Comparison of ENCODE assay signal across 8 mouse cellular contexts in the genomic region with DNA sequence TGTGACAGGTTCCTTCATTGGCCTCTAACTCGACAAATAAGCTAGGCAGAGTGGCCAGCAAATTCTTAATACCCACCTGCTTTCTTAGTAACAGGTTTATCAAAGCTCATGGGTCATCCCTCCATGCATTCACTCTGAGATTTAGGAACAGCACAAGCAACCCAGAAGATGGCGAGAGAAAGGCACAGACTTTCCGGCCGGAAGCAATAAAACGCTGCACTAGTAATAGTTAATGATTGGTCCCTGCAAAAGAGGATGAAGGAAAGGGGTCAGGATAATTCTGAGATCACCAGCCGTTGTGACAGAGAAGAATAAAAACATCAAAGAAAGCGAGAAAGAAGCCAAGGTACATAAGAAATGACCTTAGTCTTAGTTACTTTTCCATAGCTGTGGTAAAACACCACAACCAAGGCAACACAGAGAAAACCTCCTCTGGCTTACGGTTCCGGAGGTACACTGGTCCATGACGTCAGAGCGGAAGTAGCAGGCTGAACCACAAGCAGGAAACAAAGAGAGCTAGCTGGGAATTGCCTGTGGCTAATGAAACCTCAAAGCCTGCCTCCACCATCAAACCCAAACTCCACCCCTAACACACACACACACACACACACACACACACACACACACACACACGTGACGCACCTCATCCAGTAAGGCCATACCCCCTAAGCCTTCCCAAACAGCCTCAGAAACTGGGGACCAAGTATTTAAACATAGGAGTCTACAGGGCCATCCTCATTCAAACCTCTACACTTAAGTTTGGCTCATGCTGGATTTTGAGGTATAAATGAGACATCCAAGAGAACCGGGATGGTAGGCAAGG.
DNase-seq lines count a peak whose midpoint lies in the region; ATAC-seq and TF ChIP-seq lines count a peak whose summit lies in the region.

No protein-coding gene starts in this region.

- H3K27me3 ChIP-seq in midbrain, embryonic 16.5 days (ENCODE audit: control insufficient read depth, insufficient read depth, low read depth, low read length) = no peaks in the 10 kb centered on the region
- no peaks in the 10 kb centered on the region for H3K27me3 ChIP-seq in midbrain, embryonic 10.5 days (ENCODE audit: low read depth, poor library complexity, severe bottlenecking)
- no peaks in the 10 kb centered on the region for H3K27me3 ChIP-seq in kidney, embryonic 15.5 days

- TF ChIP-seq CTCF in layer of hippocampus, adult 2 months (conservative IDR thresholded peaks at IDR 0.05) = no peak

- peaks cover 75% of the 10 kb centered on the region for H3K79me2 ChIP-seq in macrophage (ENCODE audit: inconsistent target)

- WGBS in midbrain, embryonic 16.5 days = 76% methylated on average over 14 of the region's 14 CpGs
- WGBS in midbrain, embryonic 10.5 days = 87% methylated on average over 14 of the region's 14 CpGs
- 47% methylated on average over 14 of the region's 14 CpGs for WGBS in kidney, embryonic 15.5 days
- WGBS in macrophage (ENCODE audit: missing documents) = 6% methylated on average over 14 of the region's 14 CpGs

- 0 out of 2 replicates have a peak overlapping the region, but pooled peaks have one; percentile 20 for H3K9ac ChIP-seq in midbrain, embryonic 16.5 days (ENCODE audit: low read depth, low read length)
- H3K9ac ChIP-seq in kidney, embryonic 15.5 days = no peak overlapping the region

- DNase-seq in midbrain, embryonic 10.5 days (ENCODE audit: low spot score) = no peak
- peak; percentile 78 for DNase-seq in thymus, postnatal 4 days
- no peak for DNase-seq in testis, postnatal 14 days (ENCODE audit: low spot score)
- DNase-seq in layer of hippocampus, adult 2 months (ENCODE audit: low spot score in 2 of 2) = no peak
- DNase-seq in layer of hippocampus, postnatal 14 days (ENCODE audit: low spot score in 2 of 2) = no peak

- no peak overlapping the region for H3K27ac ChIP-seq in midbrain, embryonic 16.5 days (ENCODE audit: low read length)
- H3K27ac ChIP-seq in midbrain, embryonic 10.5 days (replicated peaks) = no peak overlapping the region
- H3K27ac ChIP-seq in kidney, embryonic 15.5 days = peak overlapping the region; percentile 86
- H3K27ac ChIP-seq in macrophage = peak overlapping the region; percentile 43
- H3K27ac ChIP-seq in layer of hippocampus, adult 2 months = no peak overlapping the region

- H3K9me3 ChIP-seq in midbrain, embryonic 16.5 days (replicated peaks; ENCODE audit: control insufficient read depth, low read length, poor library complexity, severe bottlenecking) = no peaks in the 10 kb centered on the region
- H3K9me3 ChIP-seq in midbrain, embryonic 10.5 days (replicated peaks) = no peaks in the 10 kb centered on the region
- no peaks in the 10 kb centered on the region for H3K9me3 ChIP-seq in kidney, embryonic 15.5 days (replicated peaks)

- H3K4me3 ChIP-seq in midbrain, embryonic 16.5 days (ENCODE audit: low read depth, low read length) = no peak overlapping the region
- H3K4me3 ChIP-seq in midbrain, embryonic 10.5 days = no peak overlapping the region
- no peak overlapping the region for H3K4me3 ChIP-seq in kidney, embryonic 15.5 days (replicated peaks)
- peak overlapping the region; percentile 19; the same call in 1 of the 2 replicates for H3K4me3 ChIP-seq in macrophage (ENCODE audit: inconsistent target)
- no peak overlapping the region for H3K4me3 ChIP-seq in layer of hippocampus, adult 2 months

- no peak overlapping the region for H3K4me2 ChIP-seq in midbrain, embryonic 16.5 days (ENCODE audit: low read length)
- peak overlapping the region; percentile 25 for H3K4me2 ChIP-seq in kidney, embryonic 15.5 days

- H3K36me3 ChIP-seq in midbrain, embryonic 16.5 days (ENCODE audit: control insufficient read depth, insufficient read depth, low read length) = no peaks in the 10 kb centered on the region
- no peaks in the 10 kb centered on the region for H3K36me3 ChIP-seq in midbrain, embryonic 10.5 days
- H3K36me3 ChIP-seq in kidney, embryonic 15.5 days = no peaks in the 10 kb centered on the region
- no peaks in the 10 kb centered on the region for H3K36me3 ChIP-seq in macrophage (ENCODE audit: inconsistent target)

- no peak for ATAC-seq in midbrain, embryonic 16.5 days
- ATAC-seq in kidney, embryonic 15.5 days (replicated peaks; ENCODE audit: low FRiP score) = 0 out of 2 replicates have a peak, but pooled peaks have one; percentile 20

- H3K4me1 ChIP-seq in midbrain, embryonic 16.5 days (ENCODE audit: control insufficient read depth, insufficient read depth, low read length) = peaks cover 24% of the 10 kb centered on the region
- peaks cover 19% of the 10 kb centered on the region for H3K4me1 ChIP-seq in midbrain, embryonic 10.5 days
- H3K4me1 ChIP-seq in kidney, embryonic 15.5 days = peaks cover 53% of the 10 kb centered on the region

Comparison
In these comparisons a context has a peak if more than half of its experiments do, and no peak if none do; other contexts are left out.
1. H3K27ac ChIP-seq: peak in kidney, embryonic 15.5 days (single experiment) and macrophage (single experiment); none in midbrain, embryonic 16.5 days (single experiment), midbrain, embryonic 10.5 days (single experiment) and layer of hippocampus, adult 2 months (single experiment).